Mouse (Mus musculus) thymus, adult 2 months (tissue): Measurements from ENCODE around the gene Mis18a.

Source experiments
- CTCF ChIP-seq: fragments of 200-500 bp; IDR thresholded peaks from 2 replicates; pipeline ENCODE4 v1.5.1; 2012; ENCODE audit warnings: mild to moderate bottlenecking, control low read depth, low read length, moderate library complexity, borderline replicate concordance; ENCODE audit not compliant: control insufficient read depth, poor library complexity, insufficient read depth; ENCODE audit errors: extremely low read depth
- POLR2A ChIP-seq: fragments of 200-500 bp; IDR thresholded peaks from 2 replicates; pipeline ENCODE4 v1.6.1; 2012; ENCODE audit warnings: mild to moderate bottlenecking, low read length, control low read depth, moderate library complexity; ENCODE audit not compliant: control insufficient read depth, poor library complexity, insufficient read depth; ENCODE audit errors: extremely low read depth

- TF ChIP-seq POLR2A = no peak
- no peak for TF ChIP-seq CTCF
Measured at GRCm38 (mm10) chr16:90747143-90747542, 19.9 kb upstream of the Mis18a start.
